Mouse (Mus musculus) ovary, postnatal 36 days (tissue): ENCODE measurements around the gene Map4k4.

Experiments
- DNase-seq: peaks from one replicate; pipeline ENCODE4 v3.0.0; 2022; ENCODE audit warnings: low spot score, mixed read lengths

Map4k4 gene

GRCm38 (mm10) chr1:39936332-39936802, 35.7 kb downstream of the Map4k4 start:
- DNase-seq: peak; percentile 79

GRCm38 (mm10) chr1:39936934-39937333, 36.2 kb downstream of the Map4k4 start:
- no peak for DNase-seq

GRCm38 (mm10) chr1:39937609-39938008, 36.9 kb downstream of the Map4k4 start:
- DNase-seq: no peak

- DNase-seq: no peak
Observed at GRCm38 (mm10) chr1:39939401-39939800, 38.7 kb downstream of the Map4k4 start.

GRCm38 (mm10) chr1:39940342-39940741, 39.6 kb downstream of the Map4k4 start:
- no peak for DNase-seq

GRCm38 (mm10) chr1:39941237-39942179, 40.8 kb downstream of the Map4k4 start:
- DNase-seq: no peak

GRCm38 (mm10) chr1:39942935-39943334, 42.2 kb downstream of the Map4k4 start:
- no peak for DNase-seq

GRCm38 (mm10) chr1:39944306-39944971, 43.7 kb downstream of the Map4k4 start:
- no peak for DNase-seq

- DNase-seq: no peak
Observed at GRCm38 (mm10) chr1:39944972-39945323, 44.2 kb downstream of the Map4k4 start.

- DNase-seq: no peak
Observed at GRCm38 (mm10) chr1:39946391-39946790, 45.7 kb downstream of the Map4k4 start.

- DNase-seq: no peak
Observed at GRCm38 (mm10) chr1:39947179-39947578, 46.5 kb downstream of the Map4k4 start.

GRCm38 (mm10) chr1:39947701-39948359, 47.1 kb downstream of the Map4k4 start:
- DNase-seq: no peak

GRCm38 (mm10) chr1:39949205-39949604, 48.5 kb downstream of the Map4k4 start:
- DNase-seq: no peak

- DNase-seq: no peak
Observed at GRCm38 (mm10) chr1:39949790-39950462, 49.2 kb downstream of the Map4k4 start.

GRCm38 (mm10) chr1:39950590-39950989, 49.9 kb downstream of the Map4k4 start:
- no peak for DNase-seq

GRCm38 (mm10) chr1:39954652-39955051, 53.9 kb downstream of the Map4k4 start:
- DNase-seq: no peak

- DNase-seq: no peak
Observed at GRCm38 (mm10) chr1:39956712-39957111, 56.0 kb downstream of the Map4k4 start.

GRCm38 (mm10) chr1:39957981-39958380, 57.3 kb downstream of the Map4k4 start:
- no peak for DNase-seq

- no peak for DNase-seq
Observed at GRCm38 (mm10) chr1:39960623-39961022, 59.9 kb downstream of the Map4k4 start.

- DNase-seq: no peak
Observed at GRCm38 (mm10) chr1:39961113-39961512, 60.4 kb downstream of the Map4k4 start.

- no peak for DNase-seq
Observed at GRCm38 (mm10) chr1:39962321-39962720, 61.6 kb downstream of the Map4k4 start.

- DNase-seq: no peak
Observed at GRCm38 (mm10) chr1:39962840-39963239, 62.1 kb downstream of the Map4k4 start.
